Mouse (Mus musculus) hindbrain, embryonic 12.5 days (tissue): ENCODE results near the gene Ostc. TPM values are rescaled to one million over a fixed set of nuclear protein-coding genes. Genes with fewer than 3 reads are reported as not detected.
A peak's percentile ranks its signal among the peaks of the same experiment; 100 is the strongest.

Experiments
- ATAC-seq: fragments of 200-750 bp; cut with Nextera tagmentation; 2 replicates; pipeline ENCODE4 v1.8.0; 2017; ENCODE audit warnings: moderate TSS enrichment; ENCODE audit not compliant: low FRiP score
- H3K27ac ChIP-seq: fragments of 300-500 bp; sonication (generic); 2 replicates; pipeline ENCODE4 v1.5.1; 2016; ENCODE audit warnings: mild to moderate bottlenecking
- H3K27me3 ChIP-seq: fragments of 300-500 bp; sonication (generic); 2 replicates; pipeline ENCODE4 v1.6.1; 2016; ENCODE audit warnings: mild to moderate bottlenecking
- H3K36me3 ChIP-seq: fragments of 300-500 bp; sonication (generic); 2 replicates; pipeline ENCODE4 v1.6.1; 2016; ENCODE audit warnings: mild to moderate bottlenecking
- H3K4me1 ChIP-seq: fragments of 300-500 bp; sonication (generic); 2 replicates; pipeline ENCODE4 v1.6.1; 2016
- H3K4me2 ChIP-seq: fragments of 300-500 bp; sonication (generic); replicated peaks from 2 replicates; pipeline ENCODE4 v1.6.1; 2016; ENCODE audit warnings: mild to moderate bottlenecking
- H3K4me3 ChIP-seq: fragments of 300-500 bp; sonication (generic); 2 replicates; pipeline ENCODE4 v1.5.1; 2016; ENCODE audit warnings: mild to moderate bottlenecking
- H3K9ac ChIP-seq: fragments of 300-500 bp; sonication (generic); 2 replicates; pipeline ENCODE4 v1.6.1; 2016; ENCODE audit warnings: mild to moderate bottlenecking, moderate library complexity
- H3K9me3 ChIP-seq: fragments of 300-500 bp; sonication (generic); replicated peaks from 2 replicates; pipeline ENCODE4 v1.6.1; 2016; ENCODE audit warnings: mild to moderate bottlenecking
- WGBS: fragments of 180-500 bp; shearing (Covaris S2); methylation state at CpG from one replicate; pipeline ENCODE4 v1.1.7; 2016; 5-methylcytosine and 5-hydroxymethylcytosine counted together
- polyA plus RNA-seq: library from polyadenylated mRNA; unstranded; fragments of >200 nt; fragmentation: Nextera tagmentation; extraction: Ambion mirVana; gene quantifications from 2 replicates; pipeline ENCODE4 v1.2.1, GENCODE M21; 2016

The Ostc gene
- polyA plus RNA-seq, 1 experiment from 2014 or later = 273 TPM

- H3K9ac ChIP-seq = no peak overlapping the region
- 90% methylated on average over 7 of the region's 7 CpGs for WGBS
- no peak overlapping the region for H3K27ac ChIP-seq
- no peak for ATAC-seq
- H3K4me1 ChIP-seq = peaks cover 7% of the 10 kb centered on the region
- no peak overlapping the region for H3K4me2 ChIP-seq
- peaks cover 35% of the 10 kb centered on the region for H3K36me3 ChIP-seq
- H3K9me3 ChIP-seq = no peaks in the 10 kb centered on the region
- H3K4me3 ChIP-seq = no peak overlapping the region
- H3K27me3 ChIP-seq = no peaks in the 10 kb centered on the region
These were observed 14.5 kb downstream of the Ostc start for GRCm38 (mm10) chr3:130694705-130695104.

GRCm38 (mm10) chr3:130694041-130694593 lies 15.1 kb downstream of the Ostc start:
- ATAC-seq = no peak
- Histone ChIP-seq H3K4me3 (no peak overlapping the region), H3K27ac (no peak overlapping the region), H3K9ac (no peak overlapping the region), H3K27me3 (no peaks in the 10 kb centered on the region), H3K4me2 (no peak overlapping the region), H3K9me3 (no peaks in the 10 kb centered on the region), H3K36me3 (peaks cover 29% of the 10 kb centered on the region), H3K4me1 (peaks cover 7% of the 10 kb centered on the region)
- 74% methylated on average over 9 of the region's 9 CpGs for WGBS

- H3K9ac ChIP-seq = peak overlapping the region; percentile 13
- H3K4me1 ChIP-seq = peaks cover 7% of the 10 kb centered on the region
- H3K27me3 ChIP-seq = no peaks in the 10 kb centered on the region
- WGBS = 44% methylated on average over 12 of the region's 12 CpGs
- H3K27ac ChIP-seq = peak overlapping the region; percentile 19; the same call in 1 of the 2 replicates
- no peaks in the 10 kb centered on the region for H3K9me3 ChIP-seq
- H3K4me2 ChIP-seq = peak overlapping the region; percentile 56
- peak overlapping the region; percentile 22 for H3K4me3 ChIP-seq
- no peak for ATAC-seq
- peaks cover 19% of the 10 kb centered on the region for H3K36me3 ChIP-seq
These were observed 17.6 kb downstream of the Ostc start for GRCm38 (mm10) chr3:130691596-130692170.

GRCm38 (mm10) chr3:130690834-130691595 lies 18.2 kb downstream of the Ostc start:
- 15% methylated on average over 20 of the region's 20 CpGs for WGBS
- H3K27me3 ChIP-seq = no peaks in the 10 kb centered on the region
- H3K9me3 ChIP-seq = no peaks in the 10 kb centered on the region
- H3K9ac ChIP-seq = peak overlapping the region; percentile 13
- peak overlapping the region; percentile 19; the same call in 1 of the 2 replicates for H3K27ac ChIP-seq
- ATAC-seq = peak; percentile 68
- peak overlapping the region; percentile 22 for H3K4me3 ChIP-seq
- peaks cover 7% of the 10 kb centered on the region for H3K4me1 ChIP-seq
- peaks cover 13% of the 10 kb centered on the region for H3K36me3 ChIP-seq
- peak overlapping the region; percentile 56 for H3K4me2 ChIP-seq

GRCm38 (mm10) chr3:130689630-130690029 lies 19.6 kb downstream of the Ostc start:
- ATAC-seq = peak; percentile 55

GRCm38 (mm10) chr3:130687051-130687450 lies 22.2 kb downstream of the Ostc start:
- H3K4me3 ChIP-seq = no peak overlapping the region
- H3K27me3 ChIP-seq = no peaks in the 10 kb centered on the region
- no peak overlapping the region for H3K27ac ChIP-seq
- no peak for ATAC-seq
- no peaks in the 10 kb centered on the region for H3K9me3 ChIP-seq
- H3K36me3 ChIP-seq = no peaks in the 10 kb centered on the region
- no peak overlapping the region for H3K4me2 ChIP-seq
- H3K4me1 ChIP-seq = peaks cover 7% of the 10 kb centered on the region
- 74% methylated on average over 1 of the region's 1 CpGs for WGBS
- no peak overlapping the region for H3K9ac ChIP-seq

More at GRCm38 (mm10) chr3:130689630-130690029, 19.6 kb downstream of the Ostc start:
- peak overlapping the region; percentile 31; the same call in 1 of the 2 replicates for H3K4me2 ChIP-seq
- no peak overlapping the region for H3K9ac ChIP-seq
- 25% methylated on average over 12 of the region's 12 CpGs for WGBS
- H3K27me3 ChIP-seq = no peaks in the 10 kb centered on the region
- H3K36me3 ChIP-seq = peaks cover 1% of the 10 kb centered on the region
- H3K27ac ChIP-seq = no peak overlapping the region
- H3K9me3 ChIP-seq = no peaks in the 10 kb centered on the region
- H3K4me1 ChIP-seq = peaks cover 7% of the 10 kb centered on the region
- no peak overlapping the region for H3K4me3 ChIP-seq

GRCm38 (mm10) chr3:130685014-130685366 lies 24.3 kb downstream of the Ostc start:
- H3K27ac ChIP-seq = no peak overlapping the region
- no peaks in the 10 kb centered on the region for H3K9me3 ChIP-seq
- no peak for ATAC-seq
- H3K4me1 ChIP-seq = no peaks in the 10 kb centered on the region; the same call in 1 of the 2 replicates
- H3K9ac ChIP-seq = no peak overlapping the region
- no peaks in the 10 kb centered on the region for H3K27me3 ChIP-seq
- no peaks in the 10 kb centered on the region for H3K36me3 ChIP-seq
- 88% methylated on average over 8 of the region's 8 CpGs for whole genome bisulfite sequencing
- H3K4me2 ChIP-seq = no peak overlapping the region
- H3K4me3 ChIP-seq = no peak overlapping the region

- H3K36me3 ChIP-seq = no peaks in the 10 kb centered on the region
- no peaks in the 10 kb centered on the region for H3K27me3 ChIP-seq
- WGBS = 80% methylated on average over 9 of the region's 9 CpGs
- H3K27ac ChIP-seq = no peak overlapping the region
- no peak overlapping the region for H3K4me2 ChIP-seq
- no peaks in the 10 kb centered on the region for H3K9me3 ChIP-seq
- no peak for ATAC-seq
- H3K4me3 ChIP-seq = no peak overlapping the region
- H3K4me1 ChIP-seq = no peaks in the 10 kb centered on the region
- no peak overlapping the region for H3K9ac ChIP-seq
These were observed 24.8 kb downstream of the Ostc start for GRCm38 (mm10) chr3:130684276-130685013.

GRCm38 (mm10) chr3:130683836-130684235 lies 25.4 kb downstream of the Ostc start:
- no peak overlapping the region for H3K9ac ChIP-seq
- WGBS = 82% methylated on average over 8 of the region's 8 CpGs
- ATAC-seq = no peak

GRCm38 (mm10) chr3:130682183-130682582 lies 27.1 kb downstream of the Ostc start:
- Histone ChIP-seq H3K9ac (no peak overlapping the region), H3K27me3 (no peaks in the 10 kb centered on the region), H3K4me1 (no peaks in the 10 kb centered on the region), H3K4me3 (no peak overlapping the region), H3K27ac (no peak overlapping the region), H3K4me2 (no peak overlapping the region), H3K36me3 (no peaks in the 10 kb centered on the region), H3K9me3 (no peaks in the 10 kb centered on the region)
- 87% methylated on average over 9 of the region's 9 CpGs for WGBS
- no peak for ATAC-seq

More at GRCm38 (mm10) chr3:130683836-130684235, 25.4 kb downstream of the Ostc start:
- Histone ChIP-seq H3K4me1 (no peaks in the 10 kb centered on the region), H3K9me3 (no peaks in the 10 kb centered on the region), H3K27ac (no peak overlapping the region), H3K36me3 (no peaks in the 10 kb centered on the region), H3K4me3 (no peak overlapping the region), H3K27me3 (no peaks in the 10 kb centered on the region), H3K4me2 (no peak overlapping the region)

GRCm38 (mm10) chr3:130681226-130681625 lies 28.0 kb downstream of the Ostc start:
- H3K4me1 ChIP-seq = no peaks in the 10 kb centered on the region
- no peaks in the 10 kb centered on the region for H3K9me3 ChIP-seq
- WGBS = 91% methylated on average over 2 of the region's 2 CpGs
- H3K36me3 ChIP-seq = no peaks in the 10 kb centered on the region
- no peak overlapping the region for H3K4me3 ChIP-seq
- no peaks in the 10 kb centered on the region for H3K27me3 ChIP-seq
- H3K4me2 ChIP-seq = no peak overlapping the region
- H3K27ac ChIP-seq = no peak overlapping the region
- ATAC-seq = no peak
- no peak overlapping the region for H3K9ac ChIP-seq
